Mouse (Mus musculus) hindbrain, embryonic 14.5 days (tissue): ENCODE measurements at regions not wholly inside any gene's neighbourhood (a gene's known extent, or its start where the extent isn't known, plus 50 kb on each side); places are given as distances from the start of the nearest gene placed in this dataset.

Experiments
- ATAC-seq: fragments of 200-750 bp; cut with Nextera tagmentation; 2 replicates; pipeline ENCODE4 v1.8.0; 2017; ENCODE audit warnings: moderate number of reproducible peaks, mild to moderate bottlenecking, moderate TSS enrichment, moderate library complexity; ENCODE audit not compliant: low FRiP score
- DNase-seq: peaks from one replicate; pipeline ENCODE4 v3.0.0-alpha.2; 2015; ENCODE audit warnings: low spot score
- H3K27ac ChIP-seq: fragments of 300-500 bp; sonication (generic); 2 replicates; pipeline ENCODE4 v1.5.1; 2014; ENCODE audit warnings: mild to moderate bottlenecking, moderate library complexity
- H3K27me3 ChIP-seq: fragments of 300-500 bp; sonication (generic); 2 replicates; pipeline ENCODE4 v1.6.1; 2014; ENCODE audit warnings: mild to moderate bottlenecking, low read length, mixed read lengths; ENCODE audit not compliant: control insufficient read depth, insufficient read depth
- H3K36me3 ChIP-seq: fragments of 300-500 bp; sonication (generic); replicated peaks from 2 replicates; pipeline ENCODE4 v1.6.1; 2014; ENCODE audit not compliant: control insufficient read depth, insufficient read depth
- H3K4me1 ChIP-seq: fragments of 300-500 bp; sonication (generic); replicated peaks from 2 replicates; pipeline ENCODE4 v1.6.1; 2014; ENCODE audit warnings: antibody characterized with exemption, low read length, mixed read lengths; ENCODE audit not compliant: control insufficient read depth, insufficient read depth
- H3K4me2 ChIP-seq: fragments of 300-500 bp; sonication (generic); replicated peaks from 2 replicates; pipeline ENCODE4 v1.6.1; 2014; ENCODE audit warnings: mild to moderate bottlenecking, moderate library complexity
- H3K4me3 ChIP-seq: fragments of 300-500 bp; sonication (generic); replicated peaks from 2 replicates; pipeline ENCODE4 v1.5.1; 2014; ENCODE audit warnings: mild to moderate bottlenecking, low read length
- H3K9ac ChIP-seq: fragments of 300-500 bp; sonication (generic); 2 replicates; pipeline ENCODE4 v1.6.1; 2014
- H3K9me3 ChIP-seq: fragments of 300-500 bp; sonication (generic); 2 replicates; pipeline ENCODE4 v1.6.1; 2016; ENCODE audit warnings: low read length; ENCODE audit not compliant: control insufficient read depth
- WGBS: fragments of 180-500 bp; shearing (Covaris S2); extraction: QIAGEN DNeasy Blood & Tissue Kit; methylation state at CpG from one replicate; pipeline ENCODE4 v1.1.7; 2014; 5-methylcytosine and 5-hydroxymethylcytosine counted together

DNA sequence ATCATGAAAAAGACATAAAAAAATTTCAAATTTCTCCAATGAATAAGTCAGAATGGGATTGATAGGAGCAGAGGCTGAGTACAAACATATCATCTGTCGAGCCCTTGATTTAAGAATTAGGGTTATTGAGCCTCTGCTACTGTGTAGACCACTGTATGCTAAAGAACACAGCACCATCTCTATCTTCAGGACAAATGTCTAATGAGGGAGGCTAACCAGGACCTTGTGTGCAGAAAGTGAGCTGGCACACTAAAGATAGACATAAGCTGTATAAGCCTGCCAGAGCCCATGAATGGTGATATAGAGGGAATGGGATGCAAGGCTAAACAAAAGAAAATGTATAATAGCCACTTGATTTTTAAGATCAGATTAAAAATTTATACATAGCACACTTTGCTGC is 502.2 kb upstream of the Luzp2 start:
- DNase-seq = peak; percentile 18
- 79% methylated on average over 1 of the region's 1 CpGs for WGBS

DNA sequence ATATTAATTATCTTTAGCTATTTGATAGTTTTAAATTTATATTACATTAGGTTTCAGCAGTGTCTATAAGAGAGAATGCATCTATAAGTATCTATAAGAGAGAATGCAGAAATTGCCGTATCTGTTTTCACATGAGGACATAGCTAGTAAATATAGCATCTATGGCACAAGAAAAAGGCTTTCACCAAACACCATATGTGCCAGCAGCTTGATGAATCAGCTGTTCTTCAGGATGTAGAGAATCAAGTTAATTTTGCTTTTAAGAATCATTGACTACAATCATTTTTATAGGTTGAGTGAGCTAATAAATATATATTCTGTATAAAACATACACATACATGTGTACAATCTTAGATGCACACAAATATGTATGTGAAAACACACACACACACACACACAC is 500.4 kb upstream of the Luzp2 start:
- ATAC-seq = no peak

More for the DNA sequence above, 502.2 kb upstream of the Luzp2 start:
- H3K4me3 ChIP-seq = no peak overlapping the region
- H3K27me3 ChIP-seq = no peaks in the 10 kb centered on the region
- H3K9me3 ChIP-seq = no peaks in the 10 kb centered on the region
- H3K9ac ChIP-seq = no peak overlapping the region
- no peak overlapping the region for H3K27ac ChIP-seq
- no peak overlapping the region for H3K4me2 ChIP-seq
- H3K4me1 ChIP-seq = no peaks in the 10 kb centered on the region
- no peak for ATAC-seq
- no peaks in the 10 kb centered on the region for H3K36me3 ChIP-seq

GRCm38 (mm10) chr7:54340532-54340931 is 494.8 kb upstream of the Luzp2 start:
- Histone ChIP-seq H3K36me3 (no peaks in the 10 kb centered on the region), H3K9me3 (no peaks in the 10 kb centered on the region), H3K4me2 (no peak overlapping the region), H3K4me3 (no peak overlapping the region), H3K27ac (no peak overlapping the region), H3K9ac (no peak overlapping the region), H3K4me1 (no peaks in the 10 kb centered on the region), H3K27me3 (no peaks in the 10 kb centered on the region)
- ATAC-seq = no peak
- DNase-seq = no peak
- WGBS = 96% methylated on average over 1 of the region's 1 CpGs

More for the DNA sequence above, 500.4 kb upstream of the Luzp2 start:
- Histone ChIP-seq H3K4me1 (no peaks in the 10 kb centered on the region), H3K27me3 (no peaks in the 10 kb centered on the region), H3K9me3 (no peaks in the 10 kb centered on the region), H3K4me2 (no peak overlapping the region), H3K36me3 (no peaks in the 10 kb centered on the region), H3K27ac (no peak overlapping the region), H3K9ac (no peak overlapping the region), H3K4me3 (no peak overlapping the region)
- 98% methylated on average over 1 of the region's 1 CpGs for WGBS
- DNase-seq = no peak
